Mouse (Mus musculus): Measurements from ENCODE around the gene Zc3hav1l. TPM values are rescaled to one million over a fixed set of nuclear protein-coding genes. Genes with fewer than 3 reads are reported as not detected.

The Zc3hav1l gene
- polyA plus RNA-seq (2012; ENCODE audit: low replicate concordance) = 0.92 and 1.5 TPM in 2 replicates

DNA sequence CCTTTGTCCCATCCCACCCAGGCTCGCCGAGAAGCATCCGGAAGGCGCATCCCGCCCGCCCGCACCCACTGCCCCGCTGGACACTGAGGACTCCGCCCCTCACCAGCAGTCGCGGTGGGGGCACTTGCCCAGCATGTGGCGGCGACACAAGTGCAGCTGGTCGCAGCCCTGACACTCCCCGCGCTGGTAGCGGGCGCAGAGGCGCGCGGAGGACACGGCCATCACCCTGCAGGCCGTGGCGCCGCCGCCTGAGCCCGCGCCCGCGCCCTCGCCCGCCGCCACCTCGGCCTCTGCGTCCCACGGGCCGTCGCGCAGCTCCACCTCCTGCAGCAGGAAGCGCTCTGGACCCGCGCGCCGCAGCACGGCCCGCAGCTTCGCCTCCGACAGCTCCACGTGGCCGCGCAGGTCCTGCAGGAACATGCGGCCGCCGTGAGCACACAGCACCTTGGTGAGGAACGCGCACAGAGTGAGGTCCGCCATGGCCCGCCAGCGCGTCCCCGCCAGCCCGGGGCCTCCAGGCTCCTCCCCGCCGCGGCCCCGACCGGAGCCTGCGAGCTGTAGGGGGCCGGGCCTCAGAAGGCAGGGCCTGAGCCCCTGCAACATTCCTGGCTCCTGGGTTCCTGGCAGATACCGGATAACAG lies at the start of gene Zc3hav1l:
Gene Zc3hav1l, minus strand, starts transcription at position 499 of the 641 bp plus-strand sequence.

DNA sequence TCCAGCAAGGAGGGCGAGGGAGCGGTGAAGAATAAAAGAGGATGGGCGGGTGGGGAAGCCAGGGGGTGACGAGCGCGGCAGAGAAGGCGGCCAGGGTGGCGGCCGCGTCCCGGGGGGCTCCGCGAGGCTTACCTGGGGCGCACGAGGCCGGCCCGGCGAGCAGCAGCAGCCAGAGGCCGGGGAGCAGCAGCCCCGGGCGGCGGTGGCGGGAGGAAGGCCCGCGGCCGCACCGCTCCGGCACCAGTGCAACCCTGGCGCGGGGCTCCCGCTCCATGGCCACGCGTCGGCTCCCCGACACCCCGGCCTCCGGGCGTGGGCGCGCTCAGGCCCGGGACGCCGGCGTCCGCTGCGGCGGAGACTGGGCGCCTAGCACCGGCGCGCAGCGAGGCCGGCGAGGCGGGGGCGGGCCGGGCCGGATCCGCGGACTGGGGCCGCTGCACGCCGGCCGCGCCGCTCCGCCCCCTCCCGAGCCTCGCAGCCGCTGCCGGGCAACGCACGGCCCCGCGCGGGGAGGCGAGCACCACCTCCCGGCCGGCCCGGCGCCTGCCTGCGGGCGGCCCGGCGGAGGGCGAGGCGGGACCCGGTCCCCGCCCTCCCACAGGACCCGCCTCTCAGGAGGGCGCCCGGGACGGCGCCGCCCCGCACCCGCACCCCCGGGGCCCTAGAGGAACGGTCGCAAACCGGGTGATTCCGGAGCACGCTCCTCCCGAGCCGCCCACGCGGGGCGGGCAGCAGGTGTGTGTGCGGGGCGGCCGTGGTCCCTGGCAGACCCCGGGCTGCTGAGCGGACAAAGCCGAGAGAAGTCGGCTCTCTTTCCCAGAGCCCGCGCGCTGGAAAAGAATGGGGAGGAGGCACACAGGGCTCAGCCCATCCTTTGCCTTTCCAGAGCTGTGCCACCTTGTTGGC lies 45.1 kb downstream of the Zc3hav1l start, which contains the start of gene D630045J12Rik:
Gene D630045J12Rik, minus strand, starts transcription at position 274 of the 906 bp plus-strand sequence.

Other genes with a start within 250 kb of the Zc3hav1l start
- not detected in 2 replicates for gene Tmem213, start 190.0 kb downstream of the Zc3hav1l start, polyA plus RNA-seq (2012; ENCODE audit: low replicate concordance)
- 0.07 TPM in 1 of 2 replicates, not detected in the other for gene Atp6v0a4, start 174.7 kb downstream of the Zc3hav1l start, polyA plus RNA-seq (2012; ENCODE audit: low replicate concordance)
- gene D630045J12Rik, start 45.2 kb downstream of the Zc3hav1l start, polyA plus RNA-seq (2012; ENCODE audit: low replicate concordance) = 0.18 and 0.19 TPM in 2 replicates
- gene Zc3hav1, start 55.3 kb upstream of the Zc3hav1l start, polyA plus RNA-seq (2012; ENCODE audit: low replicate concordance) = 16.8 and 35.5 TPM in 2 replicates
- gene Ttc26, start 82.2 kb upstream of the Zc3hav1l start, polyA plus RNA-seq (2012; ENCODE audit: low replicate concordance) = 0.03 TPM in 1 of 2 replicates, not detected in the other
- gene Ubn2, start 134.7 kb upstream of the Zc3hav1l start, polyA plus RNA-seq (2012; ENCODE audit: low replicate concordance) = 4.8 and 9.4 TPM in 2 replicates
- 62.8 and 109 TPM in 2 replicates for gene Fmc1, start 234.2 kb upstream of the Zc3hav1l start, polyA plus RNA-seq (2012; ENCODE audit: low replicate concordance)